ENCODE assay signal across 10 mouse cellular contexts in genomic region chr7:28918540-28918939, GRCm38 (mm10). TPM values are rescaled to one million over a fixed set of nuclear protein-coding genes. Genes with fewer than 3 reads are reported as not detected.
A peak's percentile ranks its signal among the peaks of the same experiment; 100 is the strongest.
DNase-seq lines count a peak whose midpoint lies in the region; ATAC-seq and TF ChIP-seq lines count a peak whose summit lies in the region.
"Had no signal": no experiment of that assay in that cellular context is flagged by ENCODE, and none has a peak within 500 bp of the region (broad histone marks: within the 10 kb centered on the region; RNA-seq: fewer than 3 reads in every experiment).

No protein-coding gene starts in this region.

- H3ac ChIP-seq in myocyte (ENCODE audit: control insufficient read depth, insufficient read length), result no peak overlapping the region

- peak overlapping the region; percentile 94 for H3K27ac ChIP-seq in gastrocnemius, adult 2 months
- H3K27ac ChIP-seq in kidney, embryonic 16.5 days (ENCODE audit: low read length), result peak overlapping the region; percentile 79
- peak overlapping the region; percentile 81 for H3K27ac ChIP-seq in embryonic facial prominence, embryonic 14.5 days (replicated peaks; ENCODE audit: low read depth, low read length)
- H3K27ac ChIP-seq: midbrain, embryonic 10.5 days had no signal

- H3K9me3 ChIP-seq in kidney, embryonic 16.5 days (ENCODE audit: low read length), result no peaks in the 10 kb centered on the region
- no peaks in the 10 kb centered on the region for H3K9me3 ChIP-seq in embryonic facial prominence, embryonic 14.5 days (ENCODE audit: control insufficient read depth, low read length)
- H3K9me3 ChIP-seq: midbrain, embryonic 10.5 days had no signal

- peaks cover 45% of the 10 kb centered on the region for H3K79me2 ChIP-seq in myocyte (ENCODE audit: control insufficient read depth, insufficient read depth)

- 63% methylated on average over 8 of the region's 8 CpGs for WGBS in kidney, embryonic 16.5 days
- WGBS in embryonic facial prominence, embryonic 14.5 days, result 57% methylated on average over 8 of the region's 8 CpGs

- H3K4me1 ChIP-seq in kidney, embryonic 16.5 days (ENCODE audit: insufficient read depth, low read length), result peaks cover 50% of the 10 kb centered on the region
- peaks cover 45% of the 10 kb centered on the region for H3K4me1 ChIP-seq in embryonic facial prominence, embryonic 14.5 days (ENCODE audit: control insufficient read depth, insufficient read depth, low read length)

- DNase-seq in gastrocnemius, adult 2 months, result no peak
- DNase-seq in gastrocnemius, adult 8-10 months (ENCODE audit: low spot score in 2 of 2), result no peak
- DNase-seq in kidney, adult 8-10 months, result no peak
- no peak for DNase-seq in embryonic facial prominence, embryonic 14.5 days (ENCODE audit: low spot score)
- DNase-seq in thymus, postnatal 14 days, result no peak
- no peak for DNase-seq in layer of hippocampus, adult 9-11 months
- DNase-seq: cerebellum, postnatal 25 days had no signal

- no peak for TF ChIP-seq CTCF in gastrocnemius, adult 2 months (IDR thresholded peaks at IDR 0.05)

- H3K4me2 ChIP-seq in kidney, embryonic 16.5 days (replicated peaks; ENCODE audit: low read depth, low read length), result no peak overlapping the region
- H3K4me2 ChIP-seq in embryonic facial prominence, embryonic 14.5 days (ENCODE audit: low read depth, low read length), result no peak overlapping the region
- H3K4me2 ChIP-seq in myocyte (ENCODE audit: low read depth), result no peak overlapping the region

- no peaks in the 10 kb centered on the region for H3K27me3 ChIP-seq in kidney, embryonic 16.5 days (ENCODE audit: insufficient read depth, low read length)
- H3K27me3 ChIP-seq in embryonic facial prominence, embryonic 14.5 days (replicated peaks; ENCODE audit: control insufficient read depth, insufficient read depth, low read length), result no peaks in the 10 kb centered on the region
- H3K27me3 ChIP-seq in myocyte (ENCODE audit: control insufficient read depth, insufficient read depth, insufficient read length), result no peaks in the 10 kb centered on the region

- H3K9ac ChIP-seq in kidney, embryonic 16.5 days (replicated peaks; ENCODE audit: low read length), result no peak overlapping the region
- no peak overlapping the region for H3K9ac ChIP-seq in embryonic facial prominence, embryonic 14.5 days (ENCODE audit: low read depth, low read length)

- intact Hi-C loops in gastrocnemius, adult 2 months (cut with DNase I), result no loop called here

- peaks cover 53% of the 10 kb centered on the region for H3K36me3 ChIP-seq in kidney, embryonic 16.5 days (ENCODE audit: insufficient read depth, low read length)
- H3K36me3 ChIP-seq in embryonic facial prominence, embryonic 14.5 days (ENCODE audit: control insufficient read depth, insufficient read depth, low read length), result peaks cover 59% of the 10 kb centered on the region
- H3K36me3 ChIP-seq in myocyte (ENCODE audit: control insufficient read depth, insufficient read depth), result peaks cover 38% of the 10 kb centered on the region

- ATAC-seq in kidney, embryonic 16.5 days (ENCODE audit: low FRiP score, low TSS enrichment), result no peak
- no peak for ATAC-seq in embryonic facial prominence, embryonic 14.5 days (ENCODE audit: low read depth)

- H3K4me3 ChIP-seq in gastrocnemius, adult 2 months, result peak overlapping the region; percentile 8; the same call in 1 of the 2 replicates
- no peak overlapping the region for H3K4me3 ChIP-seq in kidney, embryonic 16.5 days (ENCODE audit: low read length)
- H3K4me3 ChIP-seq in embryonic facial prominence, embryonic 14.5 days (ENCODE audit: low read depth, low read length), result no peak overlapping the region
- H3K4me3 ChIP-seq in myocyte, result no peak overlapping the region
- H3K4me3 ChIP-seq: midbrain, embryonic 10.5 days had no signal

- no peak for TF ChIP-seq POLR2A in myocyte (IDR thresholded peaks at IDR 0.05; ENCODE audit: insufficient read length, low read depth)

TF ChIP-seq in myocyte, 11 proteins besides CTCF, POLR2A, EP300 and RAD21:
- no peak for TF ChIP-seq USF1 (IDR thresholded peaks at IDR 0.05; ENCODE audit: low read depth)
- no peak for TF ChIP-seq CEBPB (IDR thresholded peaks at IDR 0.05; ENCODE audit: insufficient read depth, poor library complexity, severe bottlenecking)
- no peak for TF ChIP-seq TCF3 (IDR thresholded peaks at IDR 0.05; ENCODE audit: insufficient read length, low read depth)
- TF ChIP-seq REST (IDR thresholded peaks at IDR 0.05; ENCODE audit: insufficient read depth, insufficient read length), result no peak
- TF ChIP-seq MYOG (IDR thresholded peaks at IDR 0.05; ENCODE audit: control insufficient read depth in 1 of 3, insufficient read depth in 1 of 3, insufficient read length in 2 of 3, low read depth in 2 of 3), result peak in 1 of 3 experiments; percentile 36
- peak in 2 of 3 experiments; percentile 56 to 77 for TF ChIP-seq MYOD1 (IDR thresholded peaks at IDR 0.05; ENCODE audit: control insufficient read depth in 1 of 3, insufficient read length in 2 of 3, low read depth in 2 of 3)
- no peak for TF ChIP-seq MAX (IDR thresholded peaks at IDR 0.05; ENCODE audit: low read depth)
- TF ChIP-seq SRF (IDR thresholded peaks at IDR 0.05; ENCODE audit: control insufficient read depth, insufficient read length, low read depth), result no peak
- no peak for TF ChIP-seq TCF12 (IDR thresholded peaks at IDR 0.05; ENCODE audit: insufficient read depth, poor library complexity, severe bottlenecking)
- no peak for TF ChIP-seq POLR2AphosphoS2 (IDR thresholded peaks at IDR 0.05; ENCODE audit: insufficient read length, low read depth)

RNA-seq across cellular contexts. Expression of gene Capn12, which starts 37.3 kb away (rescaled TPM):
- under 1 TPM; 0.15 to 0.28 TPM for total RNA-seq in gastrocnemius, adult 2 months (2021)
- under 1 TPM in 1 of 4 experiments, not detected in 3; 0.11 TPM for total RNA-seq in gastrocnemius, adult 8-10 months (2022)
- polyA plus RNA-seq in kidney, embryonic 16.5 days (2015; fragmentation: Nextera tagmentation; extraction: Ambion mirVana), result 0.59 and 0.74 TPM in 2 replicates
- polyA plus RNA-seq in embryonic facial prominence, embryonic 14.5 days (2014; fragmentation: Nextera tagmentation; extraction: Ambion mirVana), result 0.58 and 0.72 TPM in 2 replicates
- 0.24 TPM for polyA plus RNA-seq in myocyte (2012; fragmentation: generic; extraction: Trizol)

RNA-seq across cellular contexts. Expression of gene Actn4, which starts 43.6 kb away (rescaled TPM):
- total RNA-seq in gastrocnemius, adult 2 months (2021), result 10 to 100 TPM; 27.1 to 40.2 TPM
- 10 to 100 TPM; 21.3 to 36.9 (median 28.2) TPM for total RNA-seq in gastrocnemius, adult 8-10 months (2022)
- 360 and 374 TPM in 2 replicates for polyA plus RNA-seq in kidney, embryonic 16.5 days (2015; fragmentation: Nextera tagmentation; extraction: Ambion mirVana)
- polyA plus RNA-seq in embryonic facial prominence, embryonic 14.5 days (2014; fragmentation: Nextera tagmentation; extraction: Ambion mirVana), result 256 and 280 TPM in 2 replicates
- polyA plus RNA-seq in myocyte (2012; fragmentation: generic; extraction: Trizol), result 270 TPM

RNA-seq across cellular contexts. Expression of gene Lgals7, which starts 54.9 kb away (rescaled TPM):
- not detected for total RNA-seq in gastrocnemius, adult 2 months (2021)
- not detected for total RNA-seq in gastrocnemius, adult 8-10 months (2022)
- 1.3 and 2.3 TPM in 2 replicates for polyA plus RNA-seq in kidney, embryonic 16.5 days (2015; fragmentation: Nextera tagmentation; extraction: Ambion mirVana)
- polyA plus RNA-seq in embryonic facial prominence, embryonic 14.5 days (2014; fragmentation: Nextera tagmentation; extraction: Ambion mirVana), result 27.3 and 53.0 TPM in 2 replicates
- polyA plus RNA-seq in myocyte (2012; fragmentation: generic; extraction: Trizol), result 0.50 TPM
